Mouse (Mus musculus) stomach, embryonic 14.5 days (tissue): ENCODE measurements around the gene Gm3893. TPM values are rescaled to one million over a fixed set of nuclear protein-coding genes. Genes with fewer than 3 reads are reported as not detected.
"Not testable (repeated sequence)": the region's sequence is repeated elsewhere in the genome, so short reads cannot be mapped to it uniquely, and the experiment has no call there.

Experiments used
- ATAC-seq: fragments of 200-750 bp; cut with Nextera tagmentation; 2 replicates; pipeline ENCODE4 v1.8.0; 2017; ENCODE audit warnings: low read depth, moderate TSS enrichment; ENCODE audit not compliant: insufficient number of reproducible peaks, insufficient read depth, low FRiP score
- H3K27ac ChIP-seq: fragments of 300-500 bp; sonication (generic); 2 replicates; pipeline ENCODE4 v1.5.1; 2014; ENCODE audit warnings: mild to moderate bottlenecking, low read length, moderate library complexity, mixed read lengths
- H3K27me3 ChIP-seq: fragments of 300-500 bp; sonication (generic); 2 replicates; pipeline ENCODE4 v1.6.1; 2014; ENCODE audit warnings: low read length, control low read depth, mixed read lengths; ENCODE audit not compliant: control insufficient read depth, insufficient read depth
- H3K36me3 ChIP-seq: fragments of 300-500 bp; sonication (generic); 2 replicates; pipeline ENCODE4 v1.6.1; 2014; ENCODE audit warnings: mild to moderate bottlenecking, control low read depth, low read length, moderate library complexity, mixed read lengths; ENCODE audit not compliant: control insufficient read depth, insufficient read depth
- H3K4me1 ChIP-seq: fragments of 300-500 bp; sonication (generic); 2 replicates; pipeline ENCODE4 v1.6.1; 2014; ENCODE audit warnings: low read length, control low read depth, mixed read lengths; ENCODE audit not compliant: control insufficient read depth, insufficient read depth
- H3K4me2 ChIP-seq: fragments of 300-500 bp; sonication (generic); replicated peaks from 2 replicates; pipeline ENCODE4 v1.6.1; 2014; ENCODE audit warnings: low read depth, low read length, control low read depth
- H3K4me3 ChIP-seq: fragments of 300-500 bp; sonication (generic); 2 replicates; pipeline ENCODE4 v1.5.1; 2014; ENCODE audit warnings: low read depth, low read length, control low read depth
- H3K9ac ChIP-seq: fragments of 300-500 bp; sonication (generic); replicated peaks from 2 replicates; pipeline ENCODE4 v1.6.1; 2014; ENCODE audit warnings: low read depth, mild to moderate bottlenecking, control low read depth, low read length, moderate library complexity, mixed read lengths
- H3K9me3 ChIP-seq: fragments of 300-500 bp; sonication (generic); 2 replicates; pipeline ENCODE4 v1.6.1; 2016; ENCODE audit warnings: low read depth, low read length, control low read depth; ENCODE audit not compliant: control insufficient read depth
- WGBS: fragments of 180-500 bp; shearing (Covaris S2); extraction: QIAGEN DNeasy Blood & Tissue Kit; methylation state at CpG from one replicate; pipeline ENCODE4 v1.1.7; 2014; 5-methylcytosine and 5-hydroxymethylcytosine counted together
- polyA plus RNA-seq: library from polyadenylated mRNA; unstranded; fragments of >200 nt; fragmentation: Nextera tagmentation; extraction: Ambion mirVana; gene quantifications from 2 replicates; pipeline ENCODE4 v1.2.1, GENCODE M21; 2014

Gm3893 gene
- not detected in 2 replicates for polyA plus RNA-seq

GRCm38 (mm10) chr4:42090907-42091306 lies at the start of gene Gm3893:
Gm3893 (plus strand) TSS chr4:42091207.
- not testable (repeated sequence) for H3K27me3 ChIP-seq, H3K27ac ChIP-seq, H3K4me3 ChIP-seq, H3K4me1 ChIP-seq, H3K9ac ChIP-seq, H3K9me3 ChIP-seq, ATAC-seq, H3K36me3 ChIP-seq, H3K4me2 ChIP-seq
- WGBS, result no CpG with 5 or more reads among the region's 2 CpGs

- not testable (repeated sequence) for H3K9me3 ChIP-seq, H3K36me3 ChIP-seq, H3K4me3 ChIP-seq, H3K27ac ChIP-seq, H3K9ac ChIP-seq, H3K4me2 ChIP-seq, H3K4me1 ChIP-seq, ATAC-seq, H3K27me3 ChIP-seq
- WGBS, result no CpG with 5 or more reads among the region's 5 CpGs
Measured at GRCm38 (mm10) chr4:42114517-42114916, 23.5 kb downstream of the Gm3893 start, which contains the start of gene Gm13304. Gm13304 (plus strand) TSS chr4:42114817.

Other genes with a start within 250 kb of the Gm3893 start
- 29.6 and 32.8 TPM in 2 replicates for gene Gm21541, start 187.6 kb upstream of the Gm3893 start, polyA plus RNA-seq
- 0.78 and 2.2 TPM in 2 replicates for gene Gm20878, start 149.6 kb upstream of the Gm3893 start, polyA plus RNA-seq
- gene Fam205a4, start 125.1 kb upstream of the Gm3893 start, polyA plus RNA-seq, result 0.49 TPM in 1 of 2 replicates, not detected in the other
- 0.29 TPM in 1 of 2 replicates, not detected in the other for gene Gm21093, start 56.5 kb upstream of the Gm3893 start, polyA plus RNA-seq
- not detected in 2 replicates for gene Gm13304, start 23.6 kb downstream of the Gm3893 start, polyA plus RNA-seq
- not detected in 2 replicates for gene Gm13306, start 62.2 kb downstream of the Gm3893 start, polyA plus RNA-seq
- not detected in 2 replicates for gene Gm13305, start 77.4 kb downstream of the Gm3893 start, polyA plus RNA-seq
- not detected in 2 replicates for gene Gm10600, start 149.4 kb downstream of the Gm3893 start, polyA plus RNA-seq
- gene Ccl21b, start 164.6 kb downstream of the Gm3893 start, polyA plus RNA-seq, result 0.75 TPM in 1 of 2 replicates, not detected in the other
- gene Gm21953, start 203.1 kb downstream of the Gm3893 start, polyA plus RNA-seq, result not detected in 2 replicates
- gene Fam205a3, start 227.1 kb downstream of the Gm3893 start, polyA plus RNA-seq, result 0.18 TPM in 1 of 2 replicates, not detected in the other